Mouse (Mus musculus): ENCODE measurements at regions not wholly inside any gene's neighbourhood (a gene's known extent, or its start where the extent isn't known, plus 50 kb on each side); places are given as distances from the start of the nearest gene placed in this dataset.

GRCm38 (mm10) chr4:99491536-99492514 lies 164.3 kb upstream of the Foxd3 start:
- peak in 1 of 2 experiments; percentile 4 for DNase-seq (ENCODE audit: low spot score in 2 of 2)

- no peak for DNase-seq (ENCODE audit: low spot score in 2 of 2)
Measured at GRCm38 (mm10) chr4:99503221-99503744, 152.8 kb upstream of the Foxd3 start.

GRCm38 (mm10) chr4:99511993-99512392 lies 144.1 kb upstream of the Foxd3 start:
- no peak for DNase-seq (ENCODE audit: low spot score in 2 of 2)

GRCm38 (mm10) chr4:99516883-99517282 lies 139.2 kb upstream of the Foxd3 start:
- DNase-seq (ENCODE audit: low spot score in 2 of 2) = no peak

- no peak for DNase-seq (ENCODE audit: low spot score in 2 of 2)
Measured at GRCm38 (mm10) chr4:99527441-99527840, 128.7 kb upstream of the Foxd3 start.

GRCm38 (mm10) chr4:99544014-99544413 lies 112.1 kb upstream of the Foxd3 start:
- DNase-seq (ENCODE audit: low spot score in 2 of 2) = no peak

GRCm38 (mm10) chr4:99545742-99546141 lies 110.4 kb upstream of the Foxd3 start:
- no peak for DNase-seq (ENCODE audit: low spot score in 2 of 2)

GRCm38 (mm10) chr4:99557963-99558362 lies 98.1 kb upstream of the Foxd3 start:
- DNase-seq (ENCODE audit: low spot score in 2 of 2) = no peak

GRCm38 (mm10) chr4:99560604-99561003 lies 95.5 kb upstream of the Foxd3 start:
- no peak for DNase-seq (ENCODE audit: low spot score in 2 of 2)

- DNase-seq (ENCODE audit: low spot score in 2 of 2) = peak in 1 of 2 experiments; percentile 5
Measured at GRCm38 (mm10) chr4:99561506-99561937, 94.6 kb upstream of the Foxd3 start.

GRCm38 (mm10) chr4:99565401-99565800 lies 90.7 kb upstream of the Foxd3 start:
- no peak for DNase-seq (ENCODE audit: low spot score in 2 of 2)

- peak in 1 of 2 experiments; percentile 13 for DNase-seq (ENCODE audit: low spot score in 2 of 2)
Measured at GRCm38 (mm10) chr4:99572841-99573642, 83.1 kb upstream of the Foxd3 start.

GRCm38 (mm10) chr4:99574021-99574531 lies 82.0 kb upstream of the Foxd3 start:
- DNase-seq (ENCODE audit: low spot score in 2 of 2) = no peak

GRCm38 (mm10) chr4:99574984-99575383 lies 81.1 kb upstream of the Foxd3 start:
- DNase-seq (ENCODE audit: low spot score in 2 of 2) = no peak

GRCm38 (mm10) chr4:99597781-99598180 lies 58.3 kb upstream of the Foxd3 start:
- DNase-seq (ENCODE audit: low spot score in 2 of 2) = no peak

- no peak for DNase-seq (ENCODE audit: low spot score in 2 of 2)
Measured at GRCm38 (mm10) chr4:99600741-99601140, 55.4 kb upstream of the Foxd3 start.

- DNase-seq (ENCODE audit: low spot score in 2 of 2) = no peak
Measured at GRCm38 (mm10) chr4:99601463-99601862, 54.6 kb upstream of the Foxd3 start.

Measured in layer of hippocampus, adult 18-20 months (tissue).